Mouse (Mus musculus) intestine, embryonic 14.5 days (tissue): ENCODE results near the gene Mag. TPM values are rescaled to one million over a fixed set of nuclear protein-coding genes. Genes with fewer than 3 reads are reported as not detected.

Source experiments
- ATAC-seq: fragments of 200-750 bp; cut with Nextera tagmentation; replicated peaks from 2 replicates; pipeline ENCODE4 v1.8.0; 2017; ENCODE audit warnings: low read depth, moderate number of reproducible peaks, moderate TSS enrichment, moderate library complexity; ENCODE audit not compliant: low FRiP score, low TSS enrichment
- DNase-seq: peaks from one replicate; pipeline ENCODE4 v3.0.0-alpha.2; 2018; ENCODE audit warnings: low spot score
- H3K27ac ChIP-seq: fragments of 300-500 bp; sonication (generic); 2 replicates; pipeline ENCODE4 v1.5.1; 2014; ENCODE audit warnings: low read depth, mild to moderate bottlenecking, control low read depth
- H3K27me3 ChIP-seq: fragments of 300-500 bp; sonication (generic); replicated peaks from 2 replicates; pipeline ENCODE4 v1.6.1; 2014; ENCODE audit warnings: low read length, control low read depth; ENCODE audit not compliant: control insufficient read depth, insufficient read depth
- H3K36me3 ChIP-seq: fragments of 300-500 bp; sonication (generic); 2 replicates; pipeline ENCODE4 v1.6.1; 2014; ENCODE audit warnings: low read length, control low read depth; ENCODE audit not compliant: control insufficient read depth, insufficient read depth
- H3K4me1 ChIP-seq: fragments of 300-500 bp; sonication (generic); replicated peaks from 2 replicates; pipeline ENCODE4 v1.6.1; 2014; ENCODE audit warnings: low read length, control low read depth, mixed read lengths; ENCODE audit not compliant: control insufficient read depth, insufficient read depth
- H3K4me2 ChIP-seq: fragments of 300-500 bp; sonication (generic); 2 replicates; pipeline ENCODE4 v1.6.1; 2014; ENCODE audit warnings: low read length
- H3K4me3 ChIP-seq: fragments of 300-500 bp; sonication (generic); 2 replicates; pipeline ENCODE4 v1.5.1; 2014; ENCODE audit warnings: low read depth, low read length, control low read depth, mixed read lengths
- H3K9ac ChIP-seq: fragments of 300-500 bp; sonication (generic); 2 replicates; pipeline ENCODE4 v1.6.1; 2014; ENCODE audit warnings: mild to moderate bottlenecking, low read length
- H3K9me3 ChIP-seq: fragments of 300-500 bp; sonication (generic); 2 replicates; pipeline ENCODE4 v1.6.1; 2016; ENCODE audit warnings: low read length, control low read depth; ENCODE audit not compliant: control insufficient read depth
- WGBS: fragments of 180-500 bp; shearing (Covaris S2); extraction: QIAGEN DNeasy Blood & Tissue Kit; methylation state at CpG from one replicate; pipeline ENCODE4 v1.1.7; 2014; 5-methylcytosine and 5-hydroxymethylcytosine counted together
- polyA plus RNA-seq: library from polyadenylated mRNA; unstranded; fragments of >200 nt; fragmentation: Nextera tagmentation; extraction: Ambion mirVana; gene quantifications from 2 replicates; pipeline ENCODE4 v1.2.1, GENCODE M21; 2014

Mag gene
- 0.22 and 0.35 TPM in 2 replicates for polyA plus RNA-seq

DNA sequence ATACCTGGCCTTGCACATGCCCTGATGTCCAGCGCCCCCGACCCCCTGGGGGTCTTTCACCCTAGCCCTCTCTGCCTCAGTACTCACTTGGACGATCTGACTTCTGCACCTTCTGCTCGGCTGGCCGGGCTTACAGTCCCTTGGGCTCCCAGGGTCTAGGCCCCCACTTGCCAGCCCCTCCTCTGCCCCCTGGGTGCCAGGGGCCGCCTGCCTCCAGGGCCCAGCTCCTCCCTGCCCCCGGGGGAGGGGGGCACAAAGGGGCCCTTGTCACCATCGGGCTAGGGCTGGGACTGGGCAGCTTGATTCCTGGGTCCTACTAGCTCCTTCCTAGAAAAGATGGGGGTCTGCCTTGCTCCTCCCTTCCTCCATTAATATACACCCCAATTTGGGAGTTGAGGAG, at the start of gene Mag:
TSS of gene Mag (minus strand) at position 142 of the 400 bp plus-strand sequence.
- Histone ChIP-seq H3K27me3 (no peaks in the 10 kb centered on the region), H3K36me3 (no peaks in the 10 kb centered on the region), H3K4me3 (no peak within 1 kb of the TSS), H3K27ac (no peak within 1 kb of the TSS), H3K9me3 (no peaks in the 10 kb centered on the region), H3K9ac (no peak within 1 kb of the TSS), H3K4me2 (no peak within 1 kb of the TSS), H3K4me1 (no peaks in the 10 kb centered on the region)
- 64% methylated on average over 8 of the region's 8 CpGs for WGBS
- DNase-seq (no peak), ATAC-seq (no peak)

DNA sequence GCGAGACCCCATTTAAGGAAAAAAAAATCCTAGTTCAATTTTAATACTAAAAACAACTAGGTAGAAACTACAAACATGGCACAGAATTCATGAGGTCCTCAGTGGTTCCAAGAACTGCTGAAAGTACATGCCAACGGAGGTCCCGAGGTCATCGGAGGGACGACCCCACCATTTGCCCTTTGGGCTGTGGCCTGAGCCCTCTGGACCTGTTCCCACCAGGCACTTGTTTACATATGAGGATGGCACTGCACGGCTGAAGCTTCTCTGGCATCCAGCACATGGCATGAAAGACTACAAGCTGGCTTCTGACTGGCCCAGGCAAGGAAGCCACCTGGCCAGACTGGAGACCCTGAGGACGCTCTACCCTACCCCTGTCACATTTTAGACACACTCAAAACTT, 49.7 kb upstream of the Mag start:
- Histone ChIP-seq H3K9ac (no peak overlapping the region), H3K27me3 (no peaks in the 10 kb centered on the region), H3K4me3 (no peak overlapping the region), H3K4me1 (no peaks in the 10 kb centered on the region), H3K9me3 (no peaks in the 10 kb centered on the region), H3K4me2 (no peak overlapping the region), H3K36me3 (peaks cover 24% of the 10 kb centered on the region; the same call in 1 of the 2 replicates), H3K27ac (no peak overlapping the region)
- ATAC-seq, result no peak
- 85% methylated on average over 7 of the region's 7 CpGs for WGBS
- DNase-seq, result no peak

DNA sequence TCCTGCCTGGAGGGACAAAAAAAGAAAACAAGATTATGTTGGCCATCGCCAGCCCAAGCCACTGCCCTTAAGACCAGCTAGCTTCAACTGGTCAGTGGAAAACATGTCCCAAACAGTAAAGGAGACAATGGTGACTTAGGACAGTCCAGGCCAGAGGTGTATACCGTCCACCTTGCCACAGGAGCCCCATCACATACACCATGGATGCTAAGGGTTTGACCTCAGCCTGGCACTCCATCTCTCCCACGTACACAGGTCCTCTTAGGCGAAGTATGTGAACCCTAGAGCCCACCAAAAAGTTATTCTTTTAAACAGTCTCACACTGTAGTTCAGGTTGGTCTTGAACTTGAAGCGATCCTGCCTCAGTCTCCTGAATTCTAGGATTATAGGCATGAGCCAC, 48.2 kb upstream of the Mag start:
- peaks cover 8% of the 10 kb centered on the region for H3K4me1 ChIP-seq
- 93% methylated on average over 5 of the region's 5 CpGs for WGBS

DNA sequence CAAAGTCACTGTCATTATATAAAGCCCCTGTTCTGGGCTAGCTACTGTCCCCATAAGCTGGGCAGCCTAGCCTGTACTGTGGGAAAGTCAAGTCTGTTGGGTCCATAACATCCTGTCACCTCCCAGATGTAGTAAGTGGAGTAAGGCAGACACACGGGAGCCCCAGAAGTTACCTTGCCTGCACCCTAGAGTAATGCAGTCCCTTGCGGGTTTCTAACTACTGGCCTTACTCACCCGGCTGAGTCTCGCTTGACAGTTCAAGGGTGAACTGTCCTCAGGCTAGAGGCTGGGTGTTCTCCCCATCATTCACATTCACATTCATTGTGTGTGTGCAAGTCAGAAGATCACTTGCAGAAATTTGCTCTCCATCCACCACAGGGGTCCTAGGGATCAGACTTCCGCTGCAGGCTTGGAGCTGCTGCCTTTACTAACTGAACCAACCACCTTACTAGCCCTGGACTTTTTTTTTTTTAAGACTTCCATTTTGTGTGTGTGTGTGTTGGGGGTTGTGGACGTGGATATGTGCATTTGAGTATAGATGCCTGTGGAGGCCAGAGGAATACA, 45.2 kb upstream of the Mag start:
- WGBS, result 85% methylated on average over 6 of the region's 6 CpGs

More for the DNA sequence above, 48.2 kb upstream of the Mag start:
- Histone ChIP-seq H3K9ac (no peak overlapping the region), H3K27me3 (no peaks in the 10 kb centered on the region), H3K4me2 (no peak overlapping the region), H3K9me3 (no peaks in the 10 kb centered on the region), H3K27ac (no peak overlapping the region), H3K4me3 (no peak overlapping the region), H3K36me3 (peaks cover 28% of the 10 kb centered on the region)
- ATAC-seq, result no peak
- DNase-seq, result no peak

DNA sequence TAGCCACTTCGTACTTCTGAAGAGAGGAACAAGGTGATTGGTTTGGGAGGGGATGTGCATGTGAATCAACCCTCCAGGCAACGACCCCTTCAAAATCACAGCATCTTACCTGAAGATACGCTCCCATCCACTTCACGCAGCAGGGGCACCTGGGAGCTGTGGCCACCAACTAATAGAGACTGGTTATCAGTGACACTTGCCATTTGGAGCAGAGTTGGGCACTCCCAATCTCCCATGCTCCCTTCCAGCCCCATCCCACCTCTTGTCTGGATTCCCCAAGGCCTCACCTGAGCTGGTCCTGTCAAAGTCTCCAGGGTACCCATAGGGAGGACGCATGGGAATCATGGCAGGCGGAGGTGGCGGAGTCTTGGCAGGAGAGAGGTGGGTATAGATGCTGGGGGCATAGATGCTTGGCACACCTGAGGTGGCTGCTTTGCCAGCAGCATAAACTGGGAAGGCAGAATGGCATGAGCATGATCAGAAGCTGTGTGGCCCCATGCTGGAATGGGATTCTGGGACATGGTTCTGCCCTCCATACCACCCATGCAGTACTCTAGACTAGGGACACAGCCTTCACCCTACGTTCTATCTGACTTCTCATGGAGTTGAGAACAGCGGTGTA, 44.3 kb upstream of the Mag start:
- no peak for DNase-seq
- no peak for ATAC-seq
- Histone ChIP-seq H3K4me2 (no peak overlapping the region), H3K9me3 (no peaks in the 10 kb centered on the region), H3K27me3 (no peaks in the 10 kb centered on the region), H3K36me3 (peaks cover 40% of the 10 kb centered on the region), H3K4me3 (no peak overlapping the region), H3K27ac (no peak overlapping the region), H3K9ac (no peak overlapping the region), H3K4me1 (peaks cover 16% of the 10 kb centered on the region)
- 96% methylated on average over 9 of the region's 9 CpGs for WGBS

More for the DNA sequence above, 45.2 kb upstream of the Mag start:
- H3K4me2 ChIP-seq, result no peak overlapping the region
- ATAC-seq (no peak), DNase-seq (no peak)
- no peak overlapping the region for H3K4me3 ChIP-seq
- H3K27ac ChIP-seq, result no peak overlapping the region
- H3K36me3 ChIP-seq, result peaks cover 31% of the 10 kb centered on the region
- no peaks in the 10 kb centered on the region for H3K9me3 ChIP-seq
- H3K4me1 ChIP-seq, result peaks cover 15% of the 10 kb centered on the region
- no peak overlapping the region for H3K9ac ChIP-seq
- H3K27me3 ChIP-seq, result no peaks in the 10 kb centered on the region

DNA sequence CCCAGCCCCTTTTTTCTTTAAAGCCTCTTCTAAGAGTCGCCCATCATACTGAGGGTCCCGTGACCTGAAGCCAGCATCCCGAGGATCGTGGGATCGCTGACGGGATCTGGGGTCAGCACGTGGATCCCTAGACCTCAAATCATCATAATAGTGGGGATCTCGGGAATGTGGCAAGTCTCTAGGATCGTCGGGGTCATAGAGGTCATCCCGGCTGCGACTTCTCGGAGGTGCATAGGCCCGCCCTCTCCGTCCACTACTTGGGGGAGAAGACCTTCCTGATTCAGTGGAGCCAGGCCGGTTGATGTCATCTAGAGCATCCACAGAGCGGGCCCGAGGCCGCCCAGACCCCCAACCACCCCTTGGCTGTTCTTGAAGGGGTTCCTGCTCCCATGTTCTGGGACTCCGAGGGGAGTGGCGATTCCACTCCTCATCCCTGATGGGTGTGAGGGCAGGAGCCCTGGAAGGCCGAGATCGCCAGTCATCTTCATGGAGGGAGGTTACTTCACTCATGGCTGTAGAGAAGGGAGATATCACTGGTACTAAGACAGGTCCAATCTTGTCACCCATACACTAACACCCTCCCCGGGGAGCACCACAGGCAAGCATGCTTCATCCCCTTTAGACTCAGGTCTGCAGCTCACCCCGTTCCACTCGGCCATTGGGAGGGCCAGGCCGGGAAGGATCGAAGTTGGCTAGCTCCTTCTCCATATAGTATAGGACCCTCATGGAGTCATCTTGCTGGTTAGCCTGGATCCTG, 43.6 kb upstream of the Mag start:
- Histone ChIP-seq H3K36me3 (peaks cover 47% of the 10 kb centered on the region), H3K4me1 (peaks cover 16% of the 10 kb centered on the region), H3K4me3 (peak overlapping the region; percentile 72), H3K9me3 (no peaks in the 10 kb centered on the region), H3K27me3 (no peaks in the 10 kb centered on the region), H3K4me2 (peak overlapping the region; percentile 66), H3K27ac (peak overlapping the region; percentile 93), H3K9ac (peak overlapping the region; percentile 94)
- ATAC-seq (no peak), DNase-seq (peak; percentile 56)
- WGBS, result 71% methylated on average over 28 of the region's 28 CpGs

DNA sequence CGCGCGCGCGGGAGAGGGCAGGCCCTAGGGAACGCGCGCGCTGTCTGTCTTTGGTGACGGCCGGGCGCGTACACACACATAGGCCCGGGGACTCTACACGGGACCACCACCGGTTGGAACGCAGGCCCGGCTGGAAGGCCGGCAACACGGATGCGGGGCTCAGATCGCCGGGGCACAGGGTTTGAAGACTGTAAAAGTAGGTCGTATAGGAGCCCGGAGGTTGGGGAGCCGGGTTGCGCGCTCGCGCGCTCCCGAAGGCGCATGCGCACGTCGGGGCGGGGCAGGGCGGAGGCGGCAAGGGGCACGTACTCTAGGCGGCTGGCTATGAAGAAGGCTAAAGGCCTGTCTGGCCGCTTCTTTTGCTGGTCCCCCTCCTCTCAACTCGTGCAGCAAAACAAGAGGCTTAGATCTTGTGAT, 42.7 kb upstream of the Mag start:
- ATAC-seq (peak; percentile 65), DNase-seq (peak; percentile 97)
- H3K27me3 ChIP-seq, result no peaks in the 10 kb centered on the region
- peaks cover 56% of the 10 kb centered on the region for H3K36me3 ChIP-seq
- peak overlapping the region; percentile 66 for H3K4me2 ChIP-seq
- H3K27ac ChIP-seq, result peak overlapping the region; percentile 93
- peaks cover 16% of the 10 kb centered on the region for H3K4me1 ChIP-seq
- H3K9ac ChIP-seq, result peak overlapping the region; percentile 94
- H3K9me3 ChIP-seq, result no peaks in the 10 kb centered on the region
- under 1% methylated on average over 43 of the region's 43 CpGs for WGBS
- H3K4me3 ChIP-seq, result peak overlapping the region; percentile 72

DNA sequence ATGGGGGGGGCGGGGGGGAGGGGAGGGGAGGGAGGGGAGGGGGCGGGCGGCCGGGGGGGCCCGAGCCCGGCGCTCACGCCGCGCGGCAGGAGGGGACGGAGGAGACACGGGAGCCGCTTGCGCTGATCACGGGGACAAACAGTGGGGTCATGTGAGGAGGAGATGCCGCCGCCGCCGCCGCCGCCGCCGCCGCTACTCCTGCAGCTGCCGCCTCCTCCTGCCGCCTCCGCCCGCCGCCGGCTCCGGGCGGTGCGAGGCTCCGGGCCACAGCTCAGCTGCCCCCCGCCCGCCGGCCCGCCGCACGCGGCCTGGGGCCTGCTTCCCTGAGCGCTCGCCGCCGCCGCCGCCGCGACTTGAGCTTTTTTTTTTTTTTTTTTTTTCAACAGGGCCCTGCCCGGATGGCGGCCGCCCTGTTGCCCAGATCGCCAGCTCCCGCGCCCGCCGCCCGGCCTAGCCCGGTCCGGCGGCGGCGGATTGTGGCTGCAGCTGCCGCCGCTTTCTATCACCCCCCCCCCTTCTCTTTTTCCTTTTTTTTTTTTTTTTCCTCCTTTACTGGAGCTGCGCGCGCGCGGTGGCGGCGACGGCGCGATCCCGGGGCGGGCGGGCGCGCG, 42.2 kb upstream of the Mag start, which contains the start of gene Usf2:
TSS of gene Usf2 (minus strand) at position 48 of the 611 bp plus-strand sequence.
- peak; percentile 86 for DNase-seq
- peak within 1 kb of the TSS; percentile 72 for H3K4me3 ChIP-seq
- no peaks in the 10 kb centered on the region for H3K9me3 ChIP-seq
- 0% methylated on average over 31 of the region's 82 CpGs for WGBS
- H3K9ac ChIP-seq, result peak within 1 kb of the TSS; percentile 94
- peaks cover 61% of the 10 kb centered on the region for H3K36me3 ChIP-seq
- ATAC-seq, result peak; percentile 50
- peak within 1 kb of the TSS; percentile 93 for H3K27ac ChIP-seq
- peaks cover 16% of the 10 kb centered on the region for H3K4me1 ChIP-seq
- H3K27me3 ChIP-seq, result no peaks in the 10 kb centered on the region
- peak within 1 kb of the TSS; percentile 70 for H3K4me2 ChIP-seq
